Mouse (Mus musculus) skeletal muscle tissue, adult 2 months (tissue): ENCODE data around the gene Smarca4.

Experiments used
- DNase-seq: peaks from one replicate; pipeline ENCODE4 v3.0.0-alpha.2; 2012; ENCODE audit warnings: low read depth, low spot score

Gene Smarca4

GRCm38 (mm10) chr9:21751347-21751746 is 135.4 kb downstream of the Smarca4 start:
- peak; percentile 85 for DNase-seq

GRCm38 (mm10) chr9:21752252-21752792 is 136.4 kb downstream of the Smarca4 start:
- DNase-seq: peak; percentile 52
